Mouse (Mus musculus): ENCODE measurements around the gene Cobll1.

Cobll1 gene

DNA sequence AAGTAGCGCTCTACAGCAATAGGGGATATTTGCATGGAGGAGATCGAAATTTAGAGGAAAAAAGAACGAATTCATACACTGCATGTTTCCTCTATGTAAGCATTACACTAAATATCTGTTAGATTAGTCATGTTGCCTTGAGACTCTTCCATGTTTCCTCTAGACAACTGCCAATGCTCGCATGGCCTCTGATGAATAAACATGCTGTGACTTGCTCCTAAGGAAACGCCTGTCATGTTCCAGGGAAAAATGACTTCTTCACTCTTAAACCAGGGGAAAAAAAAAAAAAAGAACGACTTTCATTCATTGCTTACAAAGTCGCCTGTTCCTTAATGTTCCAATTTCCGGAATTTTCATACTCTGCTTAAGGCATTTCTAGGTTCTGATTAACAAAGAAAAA lies 2.1 kb downstream of the Cobll1 start:
- DNase-seq (ENCODE audit: low read depth, low spot score): no peak

DNA sequence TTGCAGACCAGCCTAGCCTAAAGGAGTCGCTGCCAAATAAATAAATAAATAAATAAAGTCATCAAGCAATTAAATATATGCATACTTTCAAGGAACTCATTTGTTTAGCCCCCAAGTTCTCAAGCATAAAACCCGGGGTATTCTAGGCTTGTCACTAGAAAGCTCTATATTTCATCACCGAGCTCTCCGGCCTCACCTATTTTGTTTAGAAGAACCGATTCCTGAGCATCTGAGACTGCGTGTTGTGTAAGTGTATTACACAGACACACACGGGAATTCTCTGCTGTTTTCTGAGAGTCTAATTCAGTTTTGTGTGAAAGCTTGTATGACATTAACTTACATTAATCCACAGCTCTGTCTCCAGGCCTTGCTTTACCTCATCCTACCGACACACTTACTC lies 2.6 kb downstream of the Cobll1 start:
- DNase-seq (ENCODE audit: low read depth, low spot score): no peak

DNA sequence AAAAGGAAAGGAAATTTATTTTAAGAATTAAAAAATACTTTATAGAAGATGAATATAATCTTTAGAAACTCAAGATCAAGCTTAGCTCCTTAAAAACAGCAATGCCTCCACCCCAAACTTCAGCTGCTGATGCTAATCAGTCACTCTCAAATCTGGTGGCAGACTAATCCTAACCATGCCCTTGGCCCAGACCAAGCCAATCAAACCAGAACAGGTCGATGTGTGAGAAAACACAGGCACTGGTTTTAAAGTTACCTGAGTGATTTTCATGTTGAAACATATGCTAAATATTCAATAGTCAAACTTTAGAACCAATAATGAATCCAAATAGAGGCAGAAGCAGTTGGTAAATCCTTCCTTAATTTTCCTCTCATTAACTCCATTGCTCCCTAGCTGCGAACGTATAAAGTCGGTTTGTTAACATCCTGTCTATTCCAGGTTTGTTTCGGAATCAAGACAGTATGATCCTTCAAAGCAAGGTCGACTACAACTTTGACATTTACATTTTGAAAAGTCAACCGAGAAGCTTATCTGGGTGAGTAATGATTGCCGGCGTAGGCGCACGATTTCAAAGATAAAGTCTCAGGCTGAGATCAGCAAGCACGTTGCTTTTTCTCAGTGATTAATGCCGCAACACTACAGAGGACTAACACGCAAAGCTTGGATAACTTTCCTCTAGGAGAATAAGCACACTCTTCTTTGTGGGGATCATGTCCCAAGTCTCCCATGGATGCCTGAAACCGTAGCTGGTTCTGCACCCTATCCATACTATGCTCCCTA lies 6.3 kb downstream of the Cobll1 start:
- DNase-seq (ENCODE audit: low read depth, low spot score): no peak

- DNase-seq (ENCODE audit: low read depth, low spot score): no peak
Measured at GRCm38 (mm10) chr2:65228426-65228825, 10.8 kb downstream of the Cobll1 start.

DNA sequence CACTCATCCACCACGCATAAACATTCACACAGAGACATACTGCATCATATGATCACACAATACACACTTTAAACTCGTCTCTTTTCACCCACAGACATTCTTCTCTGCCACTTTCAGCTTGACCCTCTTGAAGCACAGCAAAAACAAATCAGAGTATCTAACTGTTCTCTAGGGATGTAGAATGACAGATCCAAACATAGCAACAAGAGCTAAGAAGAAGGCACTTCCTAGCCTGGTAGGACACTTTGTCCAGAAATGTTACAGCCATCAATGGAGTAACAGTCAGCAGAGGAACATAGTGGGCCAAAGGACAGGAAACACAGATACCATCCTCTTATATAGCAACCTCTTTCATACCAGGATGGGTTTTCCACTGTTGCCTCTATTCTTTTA lies 11.3 kb downstream of the Cobll1 start:
- DNase-seq (ENCODE audit: low read depth, low spot score): no peak

GRCm38 (mm10) chr2:65227154-65227897 lies 11.9 kb downstream of the Cobll1 start:
- no peak for DNase-seq (ENCODE audit: low read depth, low spot score)

DNA sequence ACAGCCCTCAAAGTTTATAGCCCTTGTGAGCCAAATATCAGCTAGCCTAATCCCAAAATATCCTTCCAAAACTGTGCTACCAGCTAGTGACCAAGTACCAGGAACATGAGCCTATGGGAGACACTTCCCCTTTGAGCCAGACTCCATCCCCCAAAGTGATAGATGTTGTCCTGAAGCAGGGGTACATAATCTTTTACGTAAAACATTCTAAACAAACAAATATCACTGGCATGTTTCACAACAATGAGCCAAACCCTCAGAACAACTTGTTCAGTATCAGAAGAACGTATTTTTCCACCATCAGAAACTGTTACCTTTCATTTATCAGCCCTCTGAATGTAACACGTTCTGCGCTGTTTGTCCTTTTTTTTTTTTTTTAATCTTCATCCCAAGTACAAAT lies 12.7 kb downstream of the Cobll1 start:
- no peak for DNase-seq (ENCODE audit: low read depth, low spot score)

GRCm38 (mm10) chr2:65223956-65224735 lies 15.1 kb downstream of the Cobll1 start:
- no peak for DNase-seq (ENCODE audit: low read depth, low spot score)

DNA sequence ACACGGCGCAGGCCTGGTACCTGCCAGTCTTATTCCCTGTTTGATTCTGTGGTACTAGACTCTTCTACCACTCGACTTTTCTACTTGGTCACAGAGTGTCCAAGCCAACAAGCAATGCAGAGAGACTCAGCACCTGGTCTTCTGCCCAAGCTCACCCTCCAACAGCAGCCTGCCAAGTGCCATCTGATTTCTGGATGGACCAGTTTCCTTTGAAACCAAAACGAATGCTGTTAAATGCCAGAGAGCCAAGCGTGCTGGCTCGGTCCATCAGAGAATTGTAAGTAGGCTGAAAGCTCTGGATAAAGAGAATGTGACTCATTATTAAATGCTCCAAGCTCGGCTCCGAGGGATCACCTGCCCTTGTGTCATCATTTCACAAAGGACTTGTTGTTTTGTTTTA lies 16.2 kb downstream of the Cobll1 start:
- DNase-seq (ENCODE audit: low read depth, low spot score): no peak

- DNase-seq (ENCODE audit: low read depth, low spot score): no peak
Measured at GRCm38 (mm10) chr2:65221646-65222045, 17.6 kb downstream of the Cobll1 start.

- DNase-seq (ENCODE audit: low read depth, low spot score): no peak
Measured at GRCm38 (mm10) chr2:65220563-65220962, 18.6 kb downstream of the Cobll1 start.

DNA sequence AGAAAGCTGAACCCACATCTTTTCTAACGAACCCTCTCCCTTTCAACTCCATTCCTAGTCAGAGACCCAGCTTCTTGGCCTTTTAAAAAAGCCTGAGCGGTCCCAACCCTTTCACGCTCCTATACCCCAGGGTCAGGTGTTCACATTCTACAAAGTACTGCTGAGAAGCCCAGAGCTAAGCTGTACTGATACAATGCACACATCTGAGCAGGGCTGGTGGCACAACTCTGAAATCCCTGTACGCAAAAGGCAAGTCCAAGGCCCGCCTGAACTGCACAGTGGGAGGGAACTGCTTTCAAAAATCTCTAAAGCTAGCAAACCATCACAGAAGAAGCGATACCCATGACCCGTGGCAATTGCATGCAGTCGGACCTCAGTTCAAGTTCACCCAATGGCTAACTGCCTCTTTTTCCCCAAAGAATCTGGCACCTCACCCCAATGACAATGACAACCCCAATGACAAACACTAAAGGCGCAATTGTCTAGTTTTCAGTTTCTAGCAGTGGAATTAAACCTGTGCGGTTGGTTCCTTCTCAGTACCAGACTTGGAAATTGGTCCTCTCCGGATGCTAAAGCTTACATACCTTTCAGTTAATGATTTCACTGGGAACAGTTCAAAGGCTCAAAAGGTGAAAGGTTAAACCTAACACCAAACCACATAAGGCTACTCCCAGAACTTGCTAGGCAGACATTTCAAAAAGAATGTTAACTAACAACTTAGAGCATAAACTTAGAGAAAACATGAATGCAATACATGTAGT lies 19.6 kb downstream of the Cobll1 start:
- no peak for DNase-seq (ENCODE audit: low read depth, low spot score)

DNA sequence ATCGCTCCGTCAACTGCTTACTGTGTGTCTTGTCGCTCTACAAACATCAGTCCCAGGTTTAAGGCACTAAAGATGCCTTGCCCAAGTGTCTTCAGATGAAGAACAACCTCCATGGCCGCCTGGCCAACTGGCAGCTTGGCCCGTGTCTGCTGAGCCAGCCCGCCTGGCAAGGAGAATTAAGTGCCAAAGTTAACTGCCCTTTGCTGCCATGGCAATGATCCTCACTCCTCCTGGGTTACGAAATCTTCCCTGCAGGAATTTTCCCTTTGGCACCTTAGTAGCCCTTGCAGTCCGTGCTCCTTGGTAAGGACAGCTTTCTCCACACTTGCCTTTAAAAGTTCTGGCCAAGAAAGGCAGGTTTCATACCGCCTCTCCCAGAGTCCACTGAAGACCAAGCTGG lies 20.9 kb downstream of the Cobll1 start:
- no peak for DNase-seq (ENCODE audit: low read depth, low spot score)

DNA sequence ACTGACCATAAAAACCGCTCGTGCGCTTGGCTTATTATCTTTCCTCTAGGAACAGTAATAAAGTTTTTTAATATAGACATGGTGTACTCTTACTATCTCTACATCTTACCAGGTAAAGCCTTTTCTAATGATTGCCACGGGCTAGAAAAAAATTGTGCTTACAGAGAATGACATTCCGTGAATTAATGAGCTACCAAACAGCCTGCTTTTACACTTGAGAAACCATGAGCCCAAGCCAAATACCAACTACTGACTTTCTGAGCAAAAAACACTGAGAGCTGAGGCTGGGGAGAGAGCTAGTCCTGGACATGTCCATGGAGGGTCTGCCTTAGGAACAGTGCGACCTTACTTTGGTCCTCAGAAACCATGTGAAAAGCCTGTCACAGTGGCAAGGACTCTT lies 21.5 kb downstream of the Cobll1 start:
- no peak for DNase-seq (ENCODE audit: low read depth, low spot score)

GRCm38 (mm10) chr2:65216163-65216562 lies 23.0 kb downstream of the Cobll1 start:
- no peak for DNase-seq (ENCODE audit: low read depth, low spot score)

GRCm38 (mm10) chr2:65214556-65214955 lies 24.6 kb downstream of the Cobll1 start:
- DNase-seq (ENCODE audit: low read depth, low spot score): no peak

DNA sequence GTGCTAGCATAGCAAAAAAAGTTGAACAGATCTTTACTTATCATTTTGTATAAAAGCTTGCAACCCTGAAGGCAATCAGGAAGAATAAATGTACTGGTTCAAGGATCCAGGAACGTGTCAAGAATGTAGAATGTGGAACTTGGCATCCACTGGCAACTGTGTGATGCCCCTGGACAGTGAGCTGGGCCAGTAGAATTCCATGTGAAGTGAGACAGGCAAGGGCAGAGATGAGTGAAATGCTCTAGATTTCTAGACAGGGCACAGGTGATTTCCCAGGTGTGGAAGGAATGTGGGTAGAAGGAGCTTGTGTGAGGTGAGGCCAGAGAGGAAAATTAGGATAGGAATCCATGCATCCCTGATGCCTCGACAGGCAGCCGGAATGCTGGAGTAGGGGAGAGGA lies 25.5 kb downstream of the Cobll1 start:
- DNase-seq (ENCODE audit: low read depth, low spot score): no peak

- no peak for DNase-seq (ENCODE audit: low read depth, low spot score)
Measured at GRCm38 (mm10) chr2:65211620-65212019, 27.6 kb downstream of the Cobll1 start.

- DNase-seq (ENCODE audit: low read depth, low spot score): no peak
Measured at GRCm38 (mm10) chr2:65207750-65208149, 31.5 kb downstream of the Cobll1 start.

DNA sequence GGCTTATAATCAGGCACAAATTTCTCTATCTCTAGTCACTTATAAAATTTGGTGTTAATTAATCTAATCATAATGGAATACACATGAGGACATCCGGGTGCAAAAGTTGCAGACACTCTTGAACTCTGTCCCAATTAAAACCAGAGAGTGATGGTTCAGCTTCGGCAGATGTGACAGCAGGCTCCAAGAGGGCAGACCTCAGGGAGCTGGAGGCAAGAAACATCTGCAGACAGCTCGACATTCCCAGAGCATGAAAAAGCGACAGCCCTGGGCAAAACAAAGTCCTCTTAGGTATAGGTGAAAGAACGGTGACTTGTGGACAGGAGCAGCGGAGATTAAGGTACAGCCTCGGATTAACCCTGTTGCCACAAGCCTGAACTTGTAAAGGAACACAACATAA lies 35.5 kb downstream of the Cobll1 start:
- no peak for DNase-seq (ENCODE audit: low read depth, low spot score)

GRCm38 (mm10) chr2:65199706-65200105 lies 39.5 kb downstream of the Cobll1 start:
- no peak for DNase-seq (ENCODE audit: low read depth, low spot score)

DNA sequence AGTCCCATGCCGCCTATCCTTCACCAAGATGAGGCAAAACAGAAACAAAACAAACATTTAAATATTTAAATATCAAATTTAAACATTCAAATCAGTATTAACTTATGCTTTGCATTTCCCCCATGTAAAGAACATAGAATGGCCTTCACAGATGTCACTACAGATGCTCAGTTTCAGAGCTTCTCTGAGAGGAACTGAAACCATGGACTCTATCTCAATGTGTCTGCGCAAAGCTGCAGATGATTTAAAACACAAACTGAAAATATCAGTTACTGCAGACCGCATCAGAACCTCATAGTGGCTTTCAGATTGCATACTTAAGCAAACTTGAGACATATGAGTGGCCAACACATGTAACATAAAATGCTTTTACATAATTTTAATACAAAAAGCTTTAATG lies 40.6 kb downstream of the Cobll1 start:
- DNase-seq (ENCODE audit: low read depth, low spot score): no peak

Data from forelimb bud, embryonic 11.5 days (tissue).